Mouse (Mus musculus): ENCODE results near the gene Mgp. TPM values are rescaled to one million over a fixed set of nuclear protein-coding genes. Genes with fewer than 3 reads are reported as not detected.

Gene Mgp
- polyA plus RNA-seq, 1 experiment from 2014 or later: 30.1 TPM

- Histone ChIP-seq H3K4me2 (no peak overlapping the region), H3K27me3 (no peaks in the 10 kb centered on the region), H3K27ac (replicated peaks) (no peak overlapping the region), H3K9me3 (no peaks in the 10 kb centered on the region), H3K9ac (no peak overlapping the region), H3K4me3 (no peak overlapping the region), H3K4me1 (replicated peaks) (no peaks in the 10 kb centered on the region), H3K36me3 (no peaks in the 10 kb centered on the region)
- ATAC-seq (ENCODE audit: low read depth): no peak
- 89% methylated on average over 3 of the region's 3 CpGs for WGBS
These were observed 28.4 kb downstream of the Mgp start for GRCm38 (mm10) chr6:136847267-136847666.

- no peak overlapping the region for H3K27ac ChIP-seq (replicated peaks)
- ATAC-seq (ENCODE audit: low read depth): no peak
- 73% methylated on average over 5 of the region's 5 CpGs for WGBS
These were observed 29.7 kb downstream of the Mgp start for GRCm38 (mm10) chr6:136845706-136846480.

DNA sequence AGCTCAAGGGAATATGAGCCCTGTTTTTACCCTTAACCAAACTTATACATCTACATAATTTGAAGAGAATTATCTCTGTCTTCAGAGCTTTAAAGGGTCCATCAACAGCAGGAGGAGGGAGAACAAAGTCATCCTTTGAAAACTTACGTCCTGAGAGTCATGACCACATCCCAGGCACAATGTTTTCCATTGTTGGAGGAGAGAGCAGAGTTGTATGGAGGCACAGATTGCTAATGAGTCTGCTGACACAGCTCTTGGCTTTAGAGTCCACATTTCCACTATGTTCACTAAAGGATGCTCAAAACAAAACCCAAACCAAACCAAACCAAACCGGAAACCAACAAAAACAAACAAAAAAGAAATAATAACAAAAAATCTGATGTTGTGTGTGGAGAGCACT is 30.7 kb downstream of the Mgp start:
- no peaks in the 10 kb centered on the region for H3K36me3 ChIP-seq
- H3K9ac ChIP-seq: no peak overlapping the region
- H3K4me1 ChIP-seq (replicated peaks): no peaks in the 10 kb centered on the region
- ATAC-seq (ENCODE audit: low read depth): no peak
- no peak overlapping the region for H3K4me2 ChIP-seq
- H3K27ac ChIP-seq (replicated peaks): no peak overlapping the region
- H3K27me3 ChIP-seq: no peaks in the 10 kb centered on the region
- 54% methylated on average over 2 of the region's 2 CpGs for WGBS
- H3K9me3 ChIP-seq: no peaks in the 10 kb centered on the region
- H3K4me3 ChIP-seq: no peak overlapping the region

More at GRCm38 (mm10) chr6:136845706-136846480, 29.7 kb downstream of the Mgp start:
- no peaks in the 10 kb centered on the region for H3K9me3 ChIP-seq
- no peaks in the 10 kb centered on the region for H3K4me1 ChIP-seq (replicated peaks)
- no peak overlapping the region for H3K4me2 ChIP-seq
- no peak overlapping the region for H3K4me3 ChIP-seq
- H3K9ac ChIP-seq: no peak overlapping the region
- H3K27me3 ChIP-seq: no peaks in the 10 kb centered on the region
- H3K36me3 ChIP-seq: no peaks in the 10 kb centered on the region

DNA sequence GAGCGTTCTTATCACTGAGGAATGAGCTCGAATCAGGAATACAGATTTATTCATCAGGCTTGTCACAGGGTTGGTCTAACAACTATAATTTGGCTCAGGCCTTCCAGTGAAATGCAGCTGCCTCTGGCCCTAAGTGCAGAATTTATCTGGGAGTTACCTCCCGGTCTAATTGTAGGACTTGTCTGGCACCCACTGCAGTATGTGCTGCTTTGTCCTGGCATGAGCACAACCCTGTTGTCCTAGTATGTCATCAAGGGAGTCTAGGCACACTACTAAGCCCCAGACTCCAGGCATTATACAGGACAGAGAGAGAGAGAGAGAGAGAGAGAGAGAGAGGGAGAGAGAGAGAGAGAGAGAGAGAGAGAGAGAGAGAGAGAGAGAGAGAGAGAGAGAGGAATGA is 38.3 kb downstream of the Mgp start:
- Histone ChIP-seq H3K27ac (replicated peaks) (no peak overlapping the region), H3K4me3 (no peak overlapping the region), H3K4me2 (no peak overlapping the region), H3K9me3 (no peaks in the 10 kb centered on the region), H3K27me3 (no peaks in the 10 kb centered on the region), H3K9ac (no peak overlapping the region), H3K36me3 (no peaks in the 10 kb centered on the region), H3K4me1 (replicated peaks) (no peaks in the 10 kb centered on the region)
- WGBS: 86% methylated on average over 3 of the region's 3 CpGs
- ATAC-seq (ENCODE audit: low read depth): no peak

DNA sequence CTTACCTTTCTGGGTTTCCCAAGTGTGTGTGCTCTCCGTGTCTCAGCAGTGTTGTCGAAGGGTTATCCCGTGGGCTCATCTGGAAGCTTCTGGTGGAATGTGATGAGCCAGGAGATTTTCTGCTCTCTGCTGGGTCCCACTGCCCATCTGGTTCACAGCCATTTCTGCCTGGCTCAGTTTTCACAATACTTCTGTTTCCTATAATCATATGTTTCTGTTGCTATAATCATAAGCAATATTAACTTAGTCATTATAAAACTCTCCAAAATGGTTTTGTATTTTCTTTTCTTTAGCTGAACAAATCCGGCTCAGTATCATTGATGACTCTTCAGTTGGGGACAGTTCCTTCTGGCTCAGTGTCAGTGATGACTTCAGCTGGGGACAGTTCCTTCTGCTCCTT is 40.3 kb downstream of the Mgp start, which contains the start of gene Smco3:
TSS of gene Smco3 (minus strand) at position 101 of the 400 bp plus-strand sequence.
- H3K4me1 ChIP-seq (replicated peaks): no peaks in the 10 kb centered on the region
- H3K4me3 ChIP-seq: peak within 1 kb of the TSS; percentile 12; the same call in 1 of the 2 replicates
- no peaks in the 10 kb centered on the region for H3K9me3 ChIP-seq
- no peak for ATAC-seq (ENCODE audit: low read depth)
- H3K9ac ChIP-seq: no peak within 1 kb of the TSS
- H3K36me3 ChIP-seq: no peaks in the 10 kb centered on the region
- no peak within 1 kb of the TSS for H3K27ac ChIP-seq (replicated peaks)
- 56% methylated on average over 4 of the region's 4 CpGs for WGBS
- peak within 1 kb of the TSS; percentile 10; the same call in 1 of the 2 replicates for H3K4me2 ChIP-seq
- H3K27me3 ChIP-seq: peaks cover 12% of the 10 kb centered on the region; the same call in 1 of the 2 replicates

- Histone ChIP-seq H3K4me3 (no peak overlapping the region), H3K4me1 (replicated peaks) (peaks cover 11% of the 10 kb centered on the region), H3K27me3 (peaks cover 16% of the 10 kb centered on the region; the same call in 1 of the 2 replicates), H3K36me3 (no peaks in the 10 kb centered on the region), H3K27ac (replicated peaks) (no peak overlapping the region), H3K9ac (no peak overlapping the region), H3K9me3 (no peaks in the 10 kb centered on the region), H3K4me2 (no peak overlapping the region)
- WGBS: 82% methylated on average over 5 of the region's 5 CpGs
- ATAC-seq (ENCODE audit: low read depth): no peak
These were observed 43.9 kb downstream of the Mgp start for GRCm38 (mm10) chr6:136831712-136832111.

DNA sequence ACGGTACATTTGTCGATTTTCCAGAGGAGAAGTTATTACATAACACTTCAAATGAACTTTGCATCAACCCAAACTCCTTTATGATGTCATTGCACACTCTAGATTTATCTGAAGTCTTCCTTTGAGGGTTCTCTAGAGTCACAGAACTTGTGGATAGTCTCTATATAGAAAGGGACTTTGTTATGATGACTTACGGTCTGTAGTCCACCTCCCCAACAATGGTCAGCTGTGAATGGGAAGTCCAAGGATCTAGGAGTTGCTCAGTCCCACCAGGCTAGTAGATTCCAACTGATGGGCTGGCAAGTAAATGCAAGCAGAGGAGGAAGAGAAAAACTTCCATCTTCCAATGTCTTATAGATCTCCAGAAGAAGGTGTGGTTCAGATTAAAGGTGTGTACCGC is 46.9 kb downstream of the Mgp start:
- Histone ChIP-seq H3K36me3 (peaks cover 20% of the 10 kb centered on the region), H3K27me3 (peaks cover 16% of the 10 kb centered on the region; the same call in 1 of the 2 replicates), H3K9ac (peak overlapping the region; percentile 74), H3K4me3 (peak overlapping the region; percentile 98), H3K4me1 (replicated peaks) (peaks cover 15% of the 10 kb centered on the region), H3K27ac (replicated peaks) (peak overlapping the region; percentile 91), H3K9me3 (no peaks in the 10 kb centered on the region), H3K4me2 (peak overlapping the region; percentile 67)
- 0 out of 2 replicates have a peak, but pooled peaks have one; percentile 9 for ATAC-seq (ENCODE audit: low read depth)
- WGBS: 39% methylated on average over 4 of the region's 4 CpGs

DNA sequence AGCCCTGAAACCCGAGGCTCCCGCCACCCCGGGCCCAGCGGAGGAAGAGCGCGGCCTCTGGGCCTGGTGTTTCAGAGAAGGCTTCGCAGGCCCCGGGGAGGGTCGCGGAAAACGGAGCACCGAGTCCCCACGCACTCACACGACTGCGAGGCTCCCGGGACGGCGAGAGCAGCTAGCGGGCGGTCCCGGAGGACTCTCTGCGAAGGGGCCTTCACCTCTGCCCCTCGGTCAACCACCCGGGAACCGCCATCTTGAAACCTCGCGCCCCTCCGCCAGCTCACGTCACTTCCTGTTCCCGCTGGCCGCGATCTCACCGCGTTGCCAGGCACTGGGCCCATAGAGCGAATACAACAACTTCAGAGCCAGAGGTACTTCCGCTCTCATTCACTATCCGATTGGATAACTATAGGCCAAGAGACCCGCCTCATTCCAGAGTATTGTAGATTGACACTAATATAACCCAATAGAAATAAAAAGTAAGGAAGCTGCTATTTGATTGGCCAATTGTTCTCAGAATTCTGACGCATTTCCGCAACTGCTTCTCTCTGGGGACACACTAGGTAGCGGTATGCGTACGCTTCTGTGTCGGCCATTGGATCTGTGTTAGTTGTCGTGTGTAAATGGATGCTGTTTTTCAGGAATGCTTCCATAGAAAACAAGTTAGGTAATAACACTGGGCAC is 47.6 kb downstream of the Mgp start, which contains the start of gene Wbp11:
TSS of gene Wbp11 (minus strand) at position 353 of the 681 bp plus-strand sequence.
- H3K4me1 ChIP-seq (replicated peaks): peaks cover 15% of the 10 kb centered on the region
- peak within 1 kb of the TSS; percentile 91 for H3K27ac ChIP-seq (replicated peaks)
- peak; percentile 100 for ATAC-seq (ENCODE audit: low read depth)
- peaks cover 21% of the 10 kb centered on the region for H3K36me3 ChIP-seq
- peaks cover 16% of the 10 kb centered on the region; the same call in 1 of the 2 replicates for H3K27me3 ChIP-seq
- under 1% methylated on average over 45 of the region's 45 CpGs for WGBS
- no peaks in the 10 kb centered on the region for H3K9me3 ChIP-seq
- peak within 1 kb of the TSS; percentile 98 for H3K4me3 ChIP-seq
- peak within 1 kb of the TSS; percentile 98 for H3K9ac ChIP-seq
- peak within 1 kb of the TSS; percentile 83 for H3K4me2 ChIP-seq

- Histone ChIP-seq H3K36me3 (peaks cover 27% of the 10 kb centered on the region), H3K4me3 (peak within 1 kb of the TSS; percentile 98), H3K27ac (replicated peaks) (peak within 1 kb of the TSS; percentile 91), H3K9ac (peak within 1 kb of the TSS; percentile 98), H3K4me1 (replicated peaks) (peaks cover 15% of the 10 kb centered on the region), H3K4me2 (peak within 1 kb of the TSS; percentile 83), H3K9me3 (no peaks in the 10 kb centered on the region), H3K27me3 (peaks cover 16% of the 10 kb centered on the region; the same call in 1 of the 2 replicates)
- ATAC-seq (ENCODE audit: low read depth): no peak
- WGBS: under 1% methylated on average over 34 of the region's 34 CpGs
These were observed 48.1 kb downstream of the Mgp start, which contains the start of gene BC049715 for GRCm38 (mm10) chr6:136827516-136827880. Gene BC049715 (plus strand): TSS chr6:136827626.

DNA sequence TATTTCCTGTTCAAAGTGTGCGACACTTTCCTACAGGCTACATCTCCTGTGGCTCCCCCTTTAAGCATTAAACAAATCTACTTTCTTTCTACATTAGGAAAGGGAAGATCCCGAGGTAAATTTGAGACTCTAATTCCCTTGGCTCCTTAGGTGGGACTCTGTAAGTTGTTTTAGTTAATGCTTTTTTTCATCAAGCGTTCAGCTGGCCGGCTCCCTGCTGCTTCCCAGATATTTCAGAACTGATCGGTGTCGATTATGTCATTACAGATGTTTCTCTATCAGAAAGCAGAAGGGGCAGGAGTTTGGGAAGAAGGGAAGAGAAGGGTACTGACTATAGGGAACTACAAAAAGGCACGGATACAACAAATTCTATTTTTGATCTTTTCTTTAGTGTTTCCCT is 48.5 kb downstream of the Mgp start:
- no peak for ATAC-seq (ENCODE audit: low read depth)
- Histone ChIP-seq H3K27ac (replicated peaks) (peak overlapping the region; percentile 67; the same call in 1 of the 2 replicates), H3K4me2 (peak overlapping the region; percentile 83), H3K9ac (peak overlapping the region; percentile 98), H3K36me3 (peaks cover 30% of the 10 kb centered on the region), H3K27me3 (peaks cover 16% of the 10 kb centered on the region; the same call in 1 of the 2 replicates), H3K4me1 (replicated peaks) (peaks cover 15% of the 10 kb centered on the region), H3K9me3 (no peaks in the 10 kb centered on the region), H3K4me3 (peak overlapping the region; percentile 98)
- WGBS: 22% methylated on average over 7 of the region's 7 CpGs

DNA sequence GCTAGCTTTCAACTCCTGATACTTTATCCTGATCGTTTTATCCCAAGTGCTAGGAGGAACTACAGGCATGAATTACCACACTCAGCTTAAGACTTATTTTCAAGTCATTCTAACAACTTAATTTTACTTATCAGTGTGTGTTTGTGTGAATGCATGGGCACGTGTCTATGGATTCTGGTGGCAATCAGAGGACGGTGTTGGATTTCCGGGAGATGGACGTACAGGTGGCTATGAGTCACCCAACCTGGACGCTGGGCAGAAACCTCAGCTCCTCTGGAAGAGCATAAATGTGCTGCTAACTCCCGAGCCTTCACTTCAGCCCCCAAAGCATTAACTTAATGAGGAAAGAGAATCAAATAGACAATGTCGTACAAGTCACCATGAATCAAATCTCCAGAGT is 50.6 kb downstream of the Mgp start:
- no peak for ATAC-seq (ENCODE audit: low read depth)
- H3K4me3 ChIP-seq: no peak overlapping the region
- peaks cover 52% of the 10 kb centered on the region for H3K36me3 ChIP-seq
- WGBS: 95% methylated on average over 8 of the region's 8 CpGs
- no peaks in the 10 kb centered on the region for H3K9me3 ChIP-seq
- H3K4me2 ChIP-seq: no peak overlapping the region
- H3K4me1 ChIP-seq (replicated peaks): peaks cover 15% of the 10 kb centered on the region
- H3K9ac ChIP-seq: no peak overlapping the region
- no peak overlapping the region for H3K27ac ChIP-seq (replicated peaks)
- 0 out of 2 replicates have a peak, but pooled peaks cover under 1% of the 10 kb centered on the region for H3K27me3 ChIP-seq
